Mouse (Mus musculus): ENCODE measurements around the gene Mthfd1l.

Gene Mthfd1l

GRCm38 (mm10) chr10:4210313-4211066, 237.6 kb downstream of the Mthfd1l start:
- DNase-seq (ENCODE audit: low spot score), result no peak

- no peak for DNase-seq (ENCODE audit: low spot score)
Measured at GRCm38 (mm10) chr10:4211067-4211447, 238.1 kb downstream of the Mthfd1l start.
